Comparison of ENCODE assay signal across 29 mouse cellular contexts in the genomic region with DNA sequence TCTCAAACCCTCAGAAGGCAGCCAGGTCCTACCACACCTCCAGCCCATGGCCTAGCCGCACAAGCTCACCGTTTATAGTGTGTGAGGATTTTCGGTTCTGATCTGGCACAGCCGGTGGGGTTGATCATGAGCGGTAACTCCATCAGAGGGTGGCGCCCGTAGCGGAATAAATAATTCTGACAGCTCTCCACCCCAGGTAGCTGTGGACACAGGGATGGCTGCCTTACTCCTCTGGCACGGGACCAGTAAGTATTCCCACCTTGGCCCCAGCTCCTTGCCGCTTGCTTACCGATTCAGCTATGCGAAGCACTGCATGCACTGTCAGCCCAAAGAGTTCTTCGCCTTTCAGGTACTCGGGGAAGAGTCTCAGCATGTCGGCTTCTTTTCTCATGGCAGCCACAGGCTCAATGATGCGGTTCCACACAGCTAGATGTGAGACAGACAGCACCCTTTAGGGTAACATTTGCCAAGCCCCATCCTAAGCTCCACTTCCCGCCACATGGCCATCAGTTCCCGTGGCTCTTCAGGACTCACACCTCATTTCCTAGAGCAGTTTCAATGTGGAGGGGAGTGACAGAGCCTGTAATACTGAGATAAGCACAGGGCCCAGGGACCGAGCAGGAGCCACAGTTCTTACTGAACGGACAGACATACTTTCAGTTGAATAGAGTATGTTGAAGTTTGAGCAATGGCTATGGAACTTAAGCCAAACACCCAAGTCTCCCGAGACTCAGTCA. TPM values are rescaled to one million over a fixed set of nuclear protein-coding genes. Genes with fewer than 3 reads are reported as not detected.
DNase-seq lines count a peak whose midpoint lies in the region; ATAC-seq and TF ChIP-seq lines count a peak whose summit lies in the region.
"Had no signal": no experiment of that assay in that cellular context is flagged by ENCODE, and none has a peak within 500 bp of the region (broad histone marks: within the 10 kb centered on the region; RNA-seq: fewer than 3 reads in every experiment).

No protein-coding gene starts in this region.

- WGBS in bone marrow, adult 2 months, result 84% methylated on average over 21 of the region's 21 CpGs
- whole genome bisulfite sequencing in liver, embryonic 15.5 days (ENCODE audit: insufficient replicate concordance), result 66% methylated on average over 21 of the region's 21 CpGs
- WGBS in midbrain, embryonic 11.5 days, result 93% methylated on average over 21 of the region's 21 CpGs
- 95% methylated on average over 21 of the region's 21 CpGs for WGBS in midbrain, embryonic 10.5 days
- 95% methylated on average over 21 of the region's 21 CpGs for WGBS in hindbrain, embryonic 13.5 days

- H3K36me3 ChIP-seq in liver, embryonic 15.5 days (replicated peaks), result peaks cover 92% of the 10 kb centered on the region
- H3K36me3 ChIP-seq in midbrain, embryonic 11.5 days (ENCODE audit: control insufficient read depth, insufficient read depth, low read length), result peaks cover 65% of the 10 kb centered on the region
- peaks cover 97% of the 10 kb centered on the region for H3K36me3 ChIP-seq in midbrain, embryonic 10.5 days
- peaks cover 93% of the 10 kb centered on the region for H3K36me3 ChIP-seq in hindbrain, embryonic 13.5 days

- no peaks in the 10 kb centered on the region for H3K9me3 ChIP-seq in liver, embryonic 15.5 days (replicated peaks)
- no peaks in the 10 kb centered on the region for H3K9me3 ChIP-seq in midbrain, embryonic 11.5 days (ENCODE audit: control insufficient read depth, low read length)
- H3K9me3 ChIP-seq in midbrain, embryonic 10.5 days (replicated peaks), result no peaks in the 10 kb centered on the region
- no peaks in the 10 kb centered on the region for H3K9me3 ChIP-seq in hindbrain, embryonic 13.5 days
- H3K9me3 ChIP-seq: embryonic facial prominence, embryonic 10.5 days; forebrain, embryonic 12.5 days; hindbrain, embryonic 12.5 days; limb, embryonic 15.5 days; midbrain, embryonic 13.5 days had no signal

- no peak overlapping the region for H3K4me3 ChIP-seq in bone marrow, adult 2 months (replicated peaks; ENCODE audit: control insufficient read depth, low read depth, low read length)
- H3K4me3 ChIP-seq in liver, embryonic 15.5 days (replicated peaks), result peak overlapping the region; percentile 29
- H3K4me3 ChIP-seq in midbrain, embryonic 11.5 days (ENCODE audit: low read depth, low read length), result no peak overlapping the region
- no peak overlapping the region for H3K4me3 ChIP-seq in midbrain, embryonic 10.5 days
- no peak overlapping the region for H3K4me3 ChIP-seq in hindbrain, embryonic 13.5 days
- H3K4me3 ChIP-seq: embryonic facial prominence, embryonic 10.5 days; forebrain, embryonic 12.5 days; hindbrain, embryonic 12.5 days; limb, embryonic 15.5 days; midbrain, embryonic 13.5 days had no signal

- H3K27me3 ChIP-seq in liver, embryonic 15.5 days, result no peaks in the 10 kb centered on the region
- no peaks in the 10 kb centered on the region for H3K27me3 ChIP-seq in midbrain, embryonic 11.5 days (ENCODE audit: control insufficient read depth, insufficient read depth, low read length)
- no peaks in the 10 kb centered on the region for H3K27me3 ChIP-seq in midbrain, embryonic 10.5 days (ENCODE audit: low read depth, poor library complexity, severe bottlenecking)
- H3K27me3 ChIP-seq in hindbrain, embryonic 13.5 days, result no peaks in the 10 kb centered on the region
- H3K27me3 ChIP-seq: forebrain, embryonic 12.5 days; hindbrain, embryonic 12.5 days; limb, embryonic 15.5 days; midbrain, embryonic 13.5 days had no signal

- peak overlapping the region; percentile 57 for H3K4me2 ChIP-seq in liver, embryonic 15.5 days
- no peak overlapping the region for H3K4me2 ChIP-seq in midbrain, embryonic 11.5 days
- no peak overlapping the region for H3K4me2 ChIP-seq in hindbrain, embryonic 13.5 days
- H3K4me2 ChIP-seq: forebrain, embryonic 12.5 days; heart, embryonic 11.5 days; hindbrain, embryonic 12.5 days; limb, embryonic 15.5 days; midbrain, embryonic 13.5 days had no signal

- peaks cover 1% of the 10 kb centered on the region; the same call in 1 of the 2 replicates for H3K4me1 ChIP-seq in bone marrow, adult 2 months (ENCODE audit: control insufficient read depth, insufficient read depth, low read length)
- peaks cover 59% of the 10 kb centered on the region for H3K4me1 ChIP-seq in liver, embryonic 15.5 days (replicated peaks)
- no peaks in the 10 kb centered on the region for H3K4me1 ChIP-seq in midbrain, embryonic 11.5 days (ENCODE audit: control insufficient read depth, insufficient read depth, low read length)
- H3K4me1 ChIP-seq in midbrain, embryonic 10.5 days, result peaks cover 7% of the 10 kb centered on the region
- H3K4me1 ChIP-seq in hindbrain, embryonic 13.5 days (replicated peaks), result peaks cover under 1% of the 10 kb centered on the region
- H3K4me1 ChIP-seq: hindbrain, embryonic 12.5 days had no signal

- DNase-seq in cerebellum, adult 11 months, result peak; percentile 7
- DNase-seq in cerebellum, adult 8-10 months, result no peak
- DNase-seq in midbrain, embryonic 11.5 days (ENCODE audit: low spot score, missing footprints), result no peak
- DNase-seq in midbrain, embryonic 10.5 days (ENCODE audit: low spot score), result no peak
- DNase-seq: adrenal gland, postnatal 25 days; cerebellum, adult 2 months; heart, postnatal 14 days; kidney, adult 8-10 months; kidney, postnatal 14 days; left cerebral cortex, postnatal 4 days; lung, postnatal 4 days; right cerebral cortex, postnatal 14 days; thymus, postnatal 25 days had no signal

- ATAC-seq in erythroid progenitor cell, adult 5-6 weeks (replicated peaks; ENCODE audit: low FRiP score, poor library complexity, severe bottlenecking), result peak; percentile 90
- peak; percentile 90 for ATAC-seq in liver, embryonic 15.5 days (ENCODE audit: insufficient read depth)
- no peak for ATAC-seq in midbrain, embryonic 11.5 days (ENCODE audit: low FRiP score)
- ATAC-seq in hindbrain, embryonic 13.5 days (ENCODE audit: low FRiP score), result no peak
- ATAC-seq: inflammation-experienced regulatory T-cells, adult 6 months; midbrain, embryonic 13.5 days had no signal

- H3K9ac ChIP-seq in liver, embryonic 15.5 days, result peak overlapping the region; percentile 39; the same call in 1 of the 2 replicates
- H3K9ac ChIP-seq in midbrain, embryonic 11.5 days (ENCODE audit: low read length), result no peak overlapping the region
- H3K9ac ChIP-seq in hindbrain, embryonic 13.5 days, result no peak overlapping the region
- H3K9ac ChIP-seq: forebrain, embryonic 12.5 days; hindbrain, embryonic 12.5 days; limb, embryonic 15.5 days; midbrain, embryonic 13.5 days had no signal

- no peak for TF ChIP-seq POLR2A in bone marrow, adult 2 months (IDR thresholded peaks at IDR 0.05; ENCODE audit: borderline replicate concordance, control insufficient read depth, low read depth, low read length)

- H3K27ac ChIP-seq in bone marrow, adult 2 months (ENCODE audit: control insufficient read depth, insufficient read depth, low read depth, low read length, poor library complexity), result peak overlapping the region; percentile 46; the same call in 1 of the 2 replicates
- peak overlapping the region; percentile 89 for H3K27ac ChIP-seq in liver, embryonic 15.5 days (replicated peaks)
- H3K27ac ChIP-seq in midbrain, embryonic 11.5 days (ENCODE audit: low read depth, low read length), result no peak overlapping the region
- H3K27ac ChIP-seq in midbrain, embryonic 10.5 days (replicated peaks), result no peak overlapping the region
- no peak overlapping the region for H3K27ac ChIP-seq in hindbrain, embryonic 13.5 days
- H3K27ac ChIP-seq: embryonic facial prominence, embryonic 10.5 days; forebrain, embryonic 12.5 days; hindbrain, embryonic 12.5 days; limb, embryonic 15.5 days; midbrain, embryonic 13.5 days had no signal

- no peak for TF ChIP-seq CTCF in bone marrow, adult 2 months (IDR thresholded peaks at IDR 0.05; ENCODE audit: control insufficient read depth, insufficient read depth, low read length)

RNA-seq across cellular contexts. Expression of a gene that starts 5.9 kb away (rescaled TPM):
- polyA plus RNA-seq in bone marrow, adult 2 months (2011; ENCODE audit: insufficient read depth, insufficient read length, low replicate concordance, missing spikeins), result 64.8 and 107 TPM in 2 replicates
- total RNA-seq in erythroid progenitor cell, adult 5-6 weeks (2015; ENCODE audit: low replicate concordance), result 58.0 and 61.2 TPM in 2 replicates
- total RNA-seq in erythroid progenitor cell, adult 5-6 weeks (2017; ENCODE audit: low replicate concordance), result 73.0 and 87.4 TPM in 2 replicates
- polyA plus RNA-seq in liver, embryonic 15.5 days (2015; fragmentation: Nextera tagmentation; extraction: Ambion mirVana), result 94.1 and 95.7 TPM in 2 replicates
- polyA plus RNA-seq in midbrain, embryonic 11.5 days (2014; fragmentation: Nextera tagmentation; extraction: Ambion mirVana), result 69.7 and 81.4 TPM in 2 replicates
- polyA plus RNA-seq in midbrain, embryonic 10.5 days (2016; fragmentation: Nextera tagmentation; extraction: Ambion mirVana), result 90.4 and 94.9 TPM in 2 replicates
- polyA plus RNA-seq in hindbrain, embryonic 13.5 days (2015; fragmentation: Nextera tagmentation; extraction: Ambion mirVana), result 73.4 and 77.5 TPM in 2 replicates

RNA-seq across cellular contexts. Expression of a gene that starts 27.9 kb away (rescaled TPM):
- 0.25 TPM in 1 of 2 replicates, not detected in the other for polyA plus RNA-seq in bone marrow, adult 2 months (2011; ENCODE audit: insufficient read depth, insufficient read length, low replicate concordance, missing spikeins)
- total RNA-seq in erythroid progenitor cell, adult 5-6 weeks (2015; ENCODE audit: low replicate concordance), result not detected in 2 replicates
- total RNA-seq in erythroid progenitor cell, adult 5-6 weeks (2017; ENCODE audit: low replicate concordance), result not detected in 2 replicates
- not detected in 2 replicates for polyA plus RNA-seq in liver, embryonic 15.5 days (2015; fragmentation: Nextera tagmentation; extraction: Ambion mirVana)
- polyA plus RNA-seq in midbrain, embryonic 11.5 days (2014; fragmentation: Nextera tagmentation; extraction: Ambion mirVana), result 0.48 and 0.74 TPM in 2 replicates
- polyA plus RNA-seq in midbrain, embryonic 10.5 days (2016; fragmentation: Nextera tagmentation; extraction: Ambion mirVana), result 0.54 and 0.82 TPM in 2 replicates
- 0.63 and 0.69 TPM in 2 replicates for polyA plus RNA-seq in hindbrain, embryonic 13.5 days (2015; fragmentation: Nextera tagmentation; extraction: Ambion mirVana)
- total RNA-seq: monocyte, adult 5-6 weeks had no signal
- polyA plus RNA-seq: embryonic facial prominence, embryonic 10.5 days; forebrain, embryonic 12.5 days; inflammation-experienced regulatory T-cells, adult 6 months; lung, embryonic 16.5 days had no signal

RNA-seq across cellular contexts. Expression of a gene that starts 33.8 kb away (rescaled TPM):
- 67.1 and 105 TPM in 2 replicates for polyA plus RNA-seq in bone marrow, adult 2 months (2011; ENCODE audit: insufficient read depth, insufficient read length, low replicate concordance, missing spikeins)
- 29.2 and 52.4 TPM in 2 replicates for total RNA-seq in erythroid progenitor cell, adult 5-6 weeks (2015; ENCODE audit: low replicate concordance)
- 69.3 and 96.1 TPM in 2 replicates for total RNA-seq in erythroid progenitor cell, adult 5-6 weeks (2017; ENCODE audit: low replicate concordance)
- 3.7 and 4.2 TPM in 2 replicates for polyA plus RNA-seq in liver, embryonic 15.5 days (2015; fragmentation: Nextera tagmentation; extraction: Ambion mirVana)
- polyA plus RNA-seq in midbrain, embryonic 11.5 days (2014; fragmentation: Nextera tagmentation; extraction: Ambion mirVana), result 13.2 and 13.3 TPM in 2 replicates
- polyA plus RNA-seq in midbrain, embryonic 10.5 days (2016; fragmentation: Nextera tagmentation; extraction: Ambion mirVana), result 9.1 and 10.1 TPM in 2 replicates
- 11.6 and 12.1 TPM in 2 replicates for polyA plus RNA-seq in hindbrain, embryonic 13.5 days (2015; fragmentation: Nextera tagmentation; extraction: Ambion mirVana)

RNA-seq across cellular contexts. Expression of a gene that starts 47.5 kb away (rescaled TPM):
- polyA plus RNA-seq in bone marrow, adult 2 months (2011; ENCODE audit: insufficient read depth, insufficient read length, low replicate concordance, missing spikeins), result not detected in 2 replicates
- not detected in 2 replicates for total RNA-seq in erythroid progenitor cell, adult 5-6 weeks (2015; ENCODE audit: low replicate concordance)
- not detected in 2 replicates for total RNA-seq in erythroid progenitor cell, adult 5-6 weeks (2017; ENCODE audit: low replicate concordance)
- not detected in 2 replicates for polyA plus RNA-seq in liver, embryonic 15.5 days (2015; fragmentation: Nextera tagmentation; extraction: Ambion mirVana)
- 11.6 and 14.0 TPM in 2 replicates for polyA plus RNA-seq in midbrain, embryonic 11.5 days (2014; fragmentation: Nextera tagmentation; extraction: Ambion mirVana)
- 22.0 and 24.0 TPM in 2 replicates for polyA plus RNA-seq in midbrain, embryonic 10.5 days (2016; fragmentation: Nextera tagmentation; extraction: Ambion mirVana)
- polyA plus RNA-seq in hindbrain, embryonic 13.5 days (2015; fragmentation: Nextera tagmentation; extraction: Ambion mirVana), result 3.7 and 4.6 TPM in 2 replicates
- total RNA-seq: adrenal gland, postnatal 25 days; gastrocnemius, adult 18-20 months; heart, postnatal 14 days; layer of hippocampus, adult 18-20 months; layer of hippocampus, postnatal 14 days; left cerebral cortex, postnatal 4 days; monocyte, adult 5-6 weeks had no signal
- polyA plus RNA-seq: cerebellum, adult 2 months; heart, embryonic 11.5 days; lung, embryonic 16.5 days had no signal

RNA-seq across cellular contexts. Expression of a gene that starts 57.2 kb away (rescaled TPM):
- polyA plus RNA-seq in bone marrow, adult 2 months (2011; ENCODE audit: insufficient read depth, insufficient read length, low replicate concordance, missing spikeins), result 9.6 and 9.8 TPM in 2 replicates
- 2.2 and 5.9 TPM in 2 replicates for total RNA-seq in erythroid progenitor cell, adult 5-6 weeks (2015; ENCODE audit: low replicate concordance)
- total RNA-seq in erythroid progenitor cell, adult 5-6 weeks (2017; ENCODE audit: low replicate concordance), result not detected in 2 replicates
- polyA plus RNA-seq in liver, embryonic 15.5 days (2015; fragmentation: Nextera tagmentation; extraction: Ambion mirVana), result 2.9 and 3.0 TPM in 2 replicates
- polyA plus RNA-seq in midbrain, embryonic 11.5 days (2014; fragmentation: Nextera tagmentation; extraction: Ambion mirVana), result 14.2 and 16.7 TPM in 2 replicates
- 19.3 and 23.9 TPM in 2 replicates for polyA plus RNA-seq in midbrain, embryonic 10.5 days (2016; fragmentation: Nextera tagmentation; extraction: Ambion mirVana)
- polyA plus RNA-seq in hindbrain, embryonic 13.5 days (2015; fragmentation: Nextera tagmentation; extraction: Ambion mirVana), result 29.7 and 34.7 TPM in 2 replicates

Comparison
In these comparisons a context has a peak if more than half of its experiments do, and no peak if none do; other contexts are left out.
1. H3K27ac ChIP-seq: peak in bone marrow, adult 2 months (single experiment) and liver, embryonic 15.5 days (single experiment); none in midbrain, embryonic 11.5 days (single experiment), midbrain, embryonic 10.5 days (single experiment) and hindbrain, embryonic 13.5 days (single experiment).
2. ATAC-seq: peak in erythroid progenitor cell, adult 5-6 weeks (single experiment) and liver, embryonic 15.5 days (single experiment); none in midbrain, embryonic 11.5 days (single experiment) and hindbrain, embryonic 13.5 days (single experiment).